Comparison of ENCODE assay signal across 7 mouse cellular contexts in the genomic region with DNA sequence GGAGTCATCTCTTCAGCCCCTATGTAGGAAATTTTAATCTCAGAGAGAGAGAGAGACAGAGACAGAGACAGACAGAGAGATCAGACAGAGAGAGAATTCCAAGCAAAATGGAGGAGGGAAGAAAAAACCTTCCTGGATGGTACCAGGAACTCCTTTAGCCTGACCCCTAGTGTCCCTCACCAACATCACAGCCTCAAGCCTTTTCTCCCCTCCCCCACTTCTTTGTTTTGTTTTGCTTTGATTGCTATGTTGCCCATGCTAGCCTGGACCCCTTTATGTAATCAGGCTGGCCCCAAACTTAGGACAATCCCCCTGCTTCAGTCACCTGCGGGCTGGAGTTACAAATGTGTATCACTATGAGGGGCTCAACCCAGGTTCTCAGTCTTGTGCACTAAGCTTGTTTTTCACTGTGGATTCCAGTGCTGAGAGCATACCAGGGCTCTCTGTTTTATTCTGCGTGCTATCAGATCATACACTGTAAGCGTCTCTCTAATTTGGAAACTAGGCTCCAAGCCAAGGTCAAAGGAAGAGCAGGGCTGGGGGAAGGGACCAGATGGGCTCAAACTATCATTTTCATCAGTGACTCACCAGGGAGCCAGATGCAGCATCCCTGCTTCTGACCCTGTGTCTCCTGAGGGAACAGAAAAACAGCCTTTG. TPM values are rescaled to one million over a fixed set of nuclear protein-coding genes. Genes with fewer than 3 reads are reported as not detected.
DNase-seq lines count a peak whose midpoint lies in the region; ATAC-seq and TF ChIP-seq lines count a peak whose summit lies in the region.

No protein-coding gene starts in this region.

- no peak overlapping the region for H3K4me3 ChIP-seq in ES-E14 (ENCODE audit: insufficient read depth in 1 of 2, low read depth in 1 of 2, low read length in 2 of 2, poor library complexity in 1 of 2, severe bottlenecking in 1 of 2)
- no peak overlapping the region for H3K4me3 ChIP-seq in embryonic facial prominence, embryonic 11.5 days (ENCODE audit: low read depth, low read length)
- H3K4me3 ChIP-seq in heart, embryonic 15.5 days: no peak overlapping the region
- H3K4me3 ChIP-seq in limb, embryonic 15.5 days: no peak overlapping the region

- in situ Hi-C loops in ES-E14 (cut with MboI; ENCODE audit: low sequenced_read_pairs in 2 of 2, unreplicated experiment in 2 of 2): no loop called here

- no peak for ATAC-seq in embryonic facial prominence, embryonic 11.5 days (replicated peaks; ENCODE audit: insufficient number of reproducible peaks, low FRiP score, low TSS enrichment, low read depth)
- ATAC-seq in heart, embryonic 15.5 days (replicated peaks; ENCODE audit: insufficient number of reproducible peaks, insufficient read depth, low FRiP score, low read depth): peak; percentile 31; the same call in 1 of the 2 replicates
- ATAC-seq in limb, embryonic 15.5 days (ENCODE audit: insufficient number of reproducible peaks, low FRiP score, low TSS enrichment, low read depth): no peak

- H3K27me3 ChIP-seq in embryonic facial prominence, embryonic 11.5 days (ENCODE audit: control insufficient read depth, insufficient read depth, low read length): no peaks in the 10 kb centered on the region
- no peaks in the 10 kb centered on the region for H3K27me3 ChIP-seq in heart, embryonic 15.5 days
- no peaks in the 10 kb centered on the region for H3K27me3 ChIP-seq in limb, embryonic 15.5 days

- WGBS in embryonic facial prominence, embryonic 11.5 days: 33% methylated on average over 3 of the region's 3 CpGs
- 18% methylated on average over 3 of the region's 3 CpGs for WGBS in heart, embryonic 15.5 days
- WGBS in limb, embryonic 15.5 days: 37% methylated on average over 3 of the region's 3 CpGs

- no peak overlapping the region for H3K27ac ChIP-seq in ES-E14 (ENCODE audit: insufficient read depth, low read depth, low read length, poor library complexity, severe bottlenecking)
- H3K27ac ChIP-seq in embryonic facial prominence, embryonic 11.5 days (replicated peaks; ENCODE audit: low read depth, low read length): no peak overlapping the region; the same call in 1 of the 2 replicates
- H3K27ac ChIP-seq in heart, embryonic 15.5 days: peak overlapping the region; percentile 76
- H3K27ac ChIP-seq in limb, embryonic 15.5 days: 0 out of 2 replicates have a peak overlapping the region, but pooled peaks have one; percentile 11

- 0 out of 2 replicates have a peak, but pooled peaks cover 3% of the 10 kb centered on the region for H3K9me3 ChIP-seq in ES-E14 (ENCODE audit: control insufficient read depth, insufficient read depth, low read depth, low read length)
- H3K9me3 ChIP-seq in embryonic facial prominence, embryonic 11.5 days (replicated peaks; ENCODE audit: control insufficient read depth, low read length): no peaks in the 10 kb centered on the region
- H3K9me3 ChIP-seq in heart, embryonic 15.5 days (replicated peaks): no peaks in the 10 kb centered on the region
- H3K9me3 ChIP-seq in limb, embryonic 15.5 days: no peaks in the 10 kb centered on the region

- H3K4me2 ChIP-seq in embryonic facial prominence, embryonic 11.5 days (ENCODE audit: low read depth, low read length): no peak overlapping the region
- no peak overlapping the region for H3K4me2 ChIP-seq in heart, embryonic 15.5 days
- no peak overlapping the region for H3K4me2 ChIP-seq in limb, embryonic 15.5 days

- H3K9ac ChIP-seq in ES-E14 (ENCODE audit: insufficient read depth, low read depth, low read length, poor library complexity, severe bottlenecking): no peak overlapping the region
- H3K9ac ChIP-seq in embryonic facial prominence, embryonic 11.5 days (replicated peaks; ENCODE audit: low read length): no peak overlapping the region
- peak overlapping the region; percentile 20; the same call in 1 of the 2 replicates for H3K9ac ChIP-seq in heart, embryonic 15.5 days
- no peak overlapping the region for H3K9ac ChIP-seq in limb, embryonic 15.5 days

- H3K36me3 ChIP-seq in ES-E14 (ENCODE audit: control insufficient read depth, insufficient read depth, low read length, poor library complexity, severe bottlenecking): peaks cover 2% of the 10 kb centered on the region
- H3K36me3 ChIP-seq in embryonic facial prominence, embryonic 11.5 days (replicated peaks; ENCODE audit: control insufficient read depth, insufficient read depth, low read depth, low read length): no peaks in the 10 kb centered on the region; the same call in 1 of the 2 replicates
- peaks cover 9% of the 10 kb centered on the region; the same call in 1 of the 2 replicates for H3K36me3 ChIP-seq in heart, embryonic 15.5 days
- H3K36me3 ChIP-seq in limb, embryonic 15.5 days: peaks cover 22% of the 10 kb centered on the region

- peak; percentile 86 for DNase-seq in 416B (ENCODE audit: low read depth)
- peak; percentile 22 for DNase-seq in ES-E14 (ENCODE audit: low read depth, low spot score)
- DNase-seq in embryonic facial prominence, embryonic 11.5 days (ENCODE audit: low spot score): peak; percentile 69
- DNase-seq in skeletal muscle tissue, adult 2 months (ENCODE audit: low read depth, low spot score): peak; percentile 87
- no peak for DNase-seq in urinary bladder, adult 18-20 months (ENCODE audit: low spot score in 2 of 2)

- H3K4me1 ChIP-seq in ES-E14 (ENCODE audit: control insufficient read depth in 2 of 2, insufficient read depth in 2 of 2, low read length in 2 of 2, poor library complexity in 1 of 2): no peaks in the 10 kb centered on the region
- H3K4me1 ChIP-seq in embryonic facial prominence, embryonic 11.5 days (ENCODE audit: control insufficient read depth, insufficient read depth, low read length): no peaks in the 10 kb centered on the region; the same call in 1 of the 2 replicates
- H3K4me1 ChIP-seq in heart, embryonic 15.5 days (replicated peaks): peaks cover 9% of the 10 kb centered on the region
- H3K4me1 ChIP-seq in limb, embryonic 15.5 days: 0 out of 2 replicates have a peak, but pooled peaks cover 4% of the 10 kb centered on the region

TF ChIP-seq in ES-E14, 5 proteins besides CTCF, POLR2A, EP300 and RAD21:
- TF ChIP-seq CHD2 (IDR thresholded peaks at IDR 0.05; ENCODE audit: low read depth, low read length) (no peak), MAFK (IDR thresholded peaks at IDR 0.05; ENCODE audit: insufficient read depth, low read depth, low read length) (no peak), ZNF384 (IDR thresholded peaks at IDR 0.05; ENCODE audit: low read depth, low read length) (no peak), ZC3H11A (IDR thresholded peaks at IDR 0.05; ENCODE audit: borderline replicate concordance, low read depth, low read length) (no peak), HCFC1 (IDR thresholded peaks at IDR 0.05; ENCODE audit: borderline replicate concordance, insufficient read depth, low read length) (no peak)

RNA-seq across cellular contexts. Expression of gene Map1lc3a, which starts 33.0 kb away (rescaled TPM):
- 32.8 and 38.4 TPM in 2 replicates for total RNA-seq in ES-E14 (2012; rRNA removed)
- polyA plus RNA-seq in embryonic facial prominence, embryonic 11.5 days (2014; fragmentation: Nextera tagmentation; extraction: Ambion mirVana): 113 and 149 TPM in 2 replicates
- polyA plus RNA-seq in heart, embryonic 15.5 days (2015; fragmentation: Nextera tagmentation; extraction: Ambion mirVana): 354 and 380 TPM in 2 replicates
- 205 and 220 TPM in 2 replicates for polyA plus RNA-seq in limb, embryonic 15.5 days (2015; fragmentation: Nextera tagmentation; extraction: Ambion mirVana)

RNA-seq across cellular contexts. Expression of gene Pigu, which starts 48.2 kb away (rescaled TPM):
- 26.3 and 39.9 TPM in 2 replicates for total RNA-seq in ES-E14 (2012; rRNA removed)
- polyA plus RNA-seq in embryonic facial prominence, embryonic 11.5 days (2014; fragmentation: Nextera tagmentation; extraction: Ambion mirVana): 58.4 and 60.2 TPM in 2 replicates
- 45.4 and 53.5 TPM in 2 replicates for polyA plus RNA-seq in heart, embryonic 15.5 days (2015; fragmentation: Nextera tagmentation; extraction: Ambion mirVana)
- polyA plus RNA-seq in limb, embryonic 15.5 days (2015; fragmentation: Nextera tagmentation; extraction: Ambion mirVana): 41.7 and 45.5 TPM in 2 replicates

Comparison
In these comparisons a context has a peak if more than half of its experiments do, and no peak if none do; other contexts are left out.
1. DNase-seq: peak in 416B (single experiment), ES-E14 (single experiment), embryonic facial prominence, embryonic 11.5 days (single experiment) and skeletal muscle tissue, adult 2 months (single experiment); none in urinary bladder, adult 18-20 months (0 of 2).
2. H3K27ac ChIP-seq: peak in heart, embryonic 15.5 days (single experiment) and limb, embryonic 15.5 days (single experiment); none in ES-E14 (single experiment) and embryonic facial prominence, embryonic 11.5 days (single experiment).